Mouse (Mus musculus): ENCODE measurements around the gene Tmem30a. TPM values are rescaled to one million over a fixed set of nuclear protein-coding genes. Genes with fewer than 3 reads are reported as not detected.

The Tmem30a gene
- polyA plus RNA-seq, 1 experiment from 2014 or later, result 81.1 TPM

DNA sequence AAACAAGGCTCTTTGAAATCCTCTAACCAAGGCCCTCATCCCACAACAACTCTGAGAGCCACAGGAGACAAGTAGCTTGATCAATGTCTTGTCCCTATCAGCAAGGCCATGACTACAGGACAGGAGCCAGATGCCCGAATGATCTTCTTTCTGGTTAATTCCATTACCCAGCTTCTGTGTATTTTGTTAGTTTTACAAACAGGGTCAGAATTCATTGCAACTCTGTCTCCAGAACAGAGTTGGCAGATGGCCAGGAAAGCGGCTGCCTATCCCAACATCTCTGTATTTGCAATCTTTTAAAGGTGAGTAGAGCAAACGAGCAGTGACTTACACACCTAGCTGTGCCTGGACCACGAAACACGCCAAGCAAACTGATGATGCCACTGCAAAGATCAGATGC lies 63.0 kb downstream of the Tmem30a start:
- ATAC-seq (replicated peaks; ENCODE audit: low FRiP score), result no peak
- Histone ChIP-seq H3K36me3 (no peaks in the 10 kb centered on the region), H3K4me1 (no peaks in the 10 kb centered on the region), H3K9ac (no peak overlapping the region), H3K4me2 (no peak overlapping the region), H3K9me3 (replicated peaks) (no peaks in the 10 kb centered on the region), H3K27me3 (no peaks in the 10 kb centered on the region), H3K27ac (no peak overlapping the region), H3K4me3 (replicated peaks) (no peak overlapping the region)
- 73% methylated on average over 5 of the region's 5 CpGs for WGBS

DNA sequence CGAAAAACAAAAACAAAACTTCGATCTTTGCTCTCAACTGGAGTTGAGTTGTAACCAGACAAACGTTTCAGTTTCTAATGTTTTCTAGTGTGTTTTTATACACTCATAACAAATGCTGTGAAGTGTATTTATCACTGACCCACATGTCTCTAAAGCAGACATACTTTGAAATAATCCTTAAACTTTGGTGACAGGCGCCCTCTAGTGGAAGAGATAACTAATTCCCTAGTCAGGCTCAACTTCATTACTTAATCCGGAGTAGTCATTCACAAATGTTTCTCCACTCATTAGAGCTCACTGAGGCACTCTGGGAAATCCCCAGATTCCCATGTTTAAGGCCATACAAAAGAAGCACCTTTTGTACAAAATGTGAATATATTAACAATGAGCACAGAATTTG lies 70.2 kb downstream of the Tmem30a start:
- no peaks in the 10 kb centered on the region for H3K36me3 ChIP-seq
- H3K27me3 ChIP-seq, result peaks cover 29% of the 10 kb centered on the region
- no peak for ATAC-seq (replicated peaks; ENCODE audit: low FRiP score)
- no peak overlapping the region for H3K27ac ChIP-seq
- H3K9ac ChIP-seq, result no peak overlapping the region
- H3K4me1 ChIP-seq, result peaks cover 25% of the 10 kb centered on the region
- no peaks in the 10 kb centered on the region for H3K9me3 ChIP-seq (replicated peaks)
- H3K4me2 ChIP-seq, result no peak overlapping the region
- H3K4me3 ChIP-seq (replicated peaks), result no peak overlapping the region
- WGBS, result 37% methylated on average over 5 of the region's 5 CpGs

DNA sequence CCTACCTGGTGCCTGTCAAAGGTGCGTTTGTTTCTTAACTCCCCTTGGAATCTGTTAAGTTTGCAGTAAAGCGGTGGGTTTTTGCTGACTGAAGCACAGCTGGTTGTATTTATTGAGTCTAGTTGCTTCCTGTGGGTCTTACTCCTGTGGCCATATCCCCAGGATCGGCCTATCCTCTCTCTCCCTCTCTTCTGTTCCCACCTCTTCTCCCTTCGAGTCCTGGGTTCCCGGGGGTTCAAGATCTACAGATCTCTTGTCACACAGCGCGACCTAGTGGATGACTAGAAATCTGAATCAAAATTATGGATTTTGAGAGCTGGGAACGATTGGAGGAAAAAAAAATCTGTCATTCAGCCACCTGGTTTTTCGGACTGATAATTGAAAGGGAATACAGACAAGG lies 72.3 kb downstream of the Tmem30a start:
- H3K9me3 ChIP-seq (replicated peaks), result no peaks in the 10 kb centered on the region
- no peak for ATAC-seq (replicated peaks; ENCODE audit: low FRiP score)
- H3K27ac ChIP-seq, result no peak overlapping the region
- H3K4me2 ChIP-seq, result peak overlapping the region; percentile 90
- peaks cover 39% of the 10 kb centered on the region for H3K27me3 ChIP-seq
- H3K36me3 ChIP-seq, result no peaks in the 10 kb centered on the region
- no peak overlapping the region for H3K9ac ChIP-seq
- WGBS, result 7% methylated on average over 9 of the region's 9 CpGs
- no peak overlapping the region for H3K4me3 ChIP-seq (replicated peaks)
- H3K4me1 ChIP-seq, result peaks cover 42% of the 10 kb centered on the region

DNA sequence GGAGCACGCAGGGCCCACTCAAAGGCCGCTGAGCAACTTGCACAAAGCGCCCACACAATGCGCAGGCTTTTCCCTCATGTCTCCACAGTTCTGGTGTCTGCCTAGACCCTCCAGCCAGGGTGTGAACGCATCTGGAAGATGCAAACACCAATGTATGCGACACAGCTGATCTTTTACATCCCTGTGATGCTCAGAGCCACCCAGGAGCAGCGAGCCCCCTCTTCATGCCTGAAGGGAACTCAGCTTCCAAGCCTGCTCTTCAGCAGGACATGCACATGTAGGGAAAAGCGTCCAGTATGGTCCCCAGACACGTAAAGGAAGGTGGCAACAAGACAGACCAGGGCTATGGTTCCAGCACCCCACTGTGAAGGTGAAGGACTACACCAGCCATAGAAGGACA lies 73.2 kb downstream of the Tmem30a start:
- Histone ChIP-seq H3K9ac (no peak overlapping the region), H3K4me1 (peaks cover 47% of the 10 kb centered on the region), H3K27me3 (peaks cover 39% of the 10 kb centered on the region), H3K36me3 (no peaks in the 10 kb centered on the region), H3K9me3 (replicated peaks) (no peaks in the 10 kb centered on the region), H3K4me2 (peak overlapping the region; percentile 90), H3K27ac (no peak overlapping the region), H3K4me3 (replicated peaks) (0 out of 2 replicates have a peak overlapping the region, but pooled peaks have one; percentile 55)
- ATAC-seq (replicated peaks; ENCODE audit: low FRiP score), result no peak
- WGBS, result 34% methylated on average over 9 of the region's 9 CpGs

DNA sequence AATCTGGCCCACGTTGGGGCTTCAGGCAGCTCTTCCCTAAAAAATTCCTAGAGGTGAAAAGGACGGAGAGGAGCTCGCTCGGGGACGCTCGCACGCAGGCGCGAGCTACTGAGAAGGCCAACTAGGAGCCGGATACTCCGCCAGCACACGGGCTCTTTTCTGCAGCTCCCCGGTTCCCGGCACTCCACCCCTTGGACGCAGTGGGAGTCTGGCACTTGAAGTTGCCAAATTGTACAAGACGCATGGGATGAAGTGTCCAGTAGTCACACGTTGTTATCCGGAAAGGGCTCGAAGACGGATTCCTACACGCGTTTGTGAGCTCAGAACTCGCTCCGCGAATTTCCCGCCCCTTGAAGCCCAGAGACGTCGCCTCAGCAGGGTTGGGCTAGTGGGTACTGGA lies 73.9 kb downstream of the Tmem30a start:
- Histone ChIP-seq H3K27me3 (peaks cover 39% of the 10 kb centered on the region), H3K9me3 (replicated peaks) (no peaks in the 10 kb centered on the region), H3K36me3 (no peaks in the 10 kb centered on the region), H3K4me3 (replicated peaks) (peak overlapping the region; percentile 55), H3K9ac (peak overlapping the region; percentile 43), H3K27ac (no peak overlapping the region), H3K4me1 (peaks cover 54% of the 10 kb centered on the region), H3K4me2 (peak overlapping the region; percentile 90)
- 2% methylated on average over 28 of the region's 28 CpGs for WGBS
- ATAC-seq (replicated peaks; ENCODE audit: low FRiP score), result no peak

Other genes starting within 250 kb of the Tmem30a start
- 30.5 and 33.5 TPM in 2 replicates for gene Col12a1, start 74.7 kb downstream of the Tmem30a start, polyA plus RNA-seq (2015; fragmentation: Nextera tagmentation; extraction: Ambion mirVana)
- gene Cox7a2, start 33.6 kb downstream of the Tmem30a start, polyA plus RNA-seq (2015; fragmentation: Nextera tagmentation; extraction: Ambion mirVana), result 718 and 798 TPM in 2 replicates
- gene Filip1, start 219.3 kb upstream of the Tmem30a start, polyA plus RNA-seq (2015; fragmentation: Nextera tagmentation; extraction: Ambion mirVana), result 5.8 and 6.5 TPM in 2 replicates

Data from kidney, embryonic 15.5 days (tissue).